Mouse (Mus musculus) G1E (cell line): ENCODE data around the gene Acaca.

ENCODE experiments used
- GATA1 ChIP-seq: IDR thresholded peaks from 2 replicates; pipeline ENCODE4 v1.6.1; 2012; ENCODE audit warnings: borderline replicate concordance, low read length, inconsistent platforms, mixed read lengths
- TAL1 ChIP-seq: conservative IDR thresholded peaks from 2 replicates; pipeline ENCODE4 v1.6.1; 2012; ENCODE audit warnings: low read depth, low read length, inconsistent platforms, mixed read lengths

- no peak for TF ChIP-seq TAL1
- no peak for TF ChIP-seq GATA1
Measured at GRCm38 (mm10) chr11:84282944-84283703, 153.7 kb downstream of the Acaca start.
